Mouse (Mus musculus) c-Kit-positive CD71-negative TER-119-negative erythroid progenitor cells, embryonic 14.5 days (primary cell): Measurements from ENCODE around the gene Tfpt.
"Not testable (repeated sequence)": the region's sequence is repeated elsewhere in the genome, so short reads cannot be mapped to it uniquely, and the experiment has no call there.

Experiments
- DNase-seq: peaks from one replicate; pipeline ENCODE4 v3.0.0-alpha.2; 2013; ENCODE audit warnings: low read depth

Gene Tfpt

GRCm38 (mm10) chr7:3574216-3574615, 55.5 kb downstream of the Tfpt start:
- no peak for DNase-seq

GRCm38 (mm10) chr7:3571847-3572246, 57.9 kb downstream of the Tfpt start:
- DNase-seq = no peak

GRCm38 (mm10) chr7:3570580-3570979, 59.1 kb downstream of the Tfpt start:
- DNase-seq = not testable (repeated sequence)
